Mouse (Mus musculus): Measurements from ENCODE around the gene Ltc4s. TPM values are rescaled to one million over a fixed set of nuclear protein-coding genes. Genes with fewer than 3 reads are reported as not detected.

The Ltc4s gene
- polyA plus RNA-seq, 2 experiments from 2014 or later: not detected

DNA sequence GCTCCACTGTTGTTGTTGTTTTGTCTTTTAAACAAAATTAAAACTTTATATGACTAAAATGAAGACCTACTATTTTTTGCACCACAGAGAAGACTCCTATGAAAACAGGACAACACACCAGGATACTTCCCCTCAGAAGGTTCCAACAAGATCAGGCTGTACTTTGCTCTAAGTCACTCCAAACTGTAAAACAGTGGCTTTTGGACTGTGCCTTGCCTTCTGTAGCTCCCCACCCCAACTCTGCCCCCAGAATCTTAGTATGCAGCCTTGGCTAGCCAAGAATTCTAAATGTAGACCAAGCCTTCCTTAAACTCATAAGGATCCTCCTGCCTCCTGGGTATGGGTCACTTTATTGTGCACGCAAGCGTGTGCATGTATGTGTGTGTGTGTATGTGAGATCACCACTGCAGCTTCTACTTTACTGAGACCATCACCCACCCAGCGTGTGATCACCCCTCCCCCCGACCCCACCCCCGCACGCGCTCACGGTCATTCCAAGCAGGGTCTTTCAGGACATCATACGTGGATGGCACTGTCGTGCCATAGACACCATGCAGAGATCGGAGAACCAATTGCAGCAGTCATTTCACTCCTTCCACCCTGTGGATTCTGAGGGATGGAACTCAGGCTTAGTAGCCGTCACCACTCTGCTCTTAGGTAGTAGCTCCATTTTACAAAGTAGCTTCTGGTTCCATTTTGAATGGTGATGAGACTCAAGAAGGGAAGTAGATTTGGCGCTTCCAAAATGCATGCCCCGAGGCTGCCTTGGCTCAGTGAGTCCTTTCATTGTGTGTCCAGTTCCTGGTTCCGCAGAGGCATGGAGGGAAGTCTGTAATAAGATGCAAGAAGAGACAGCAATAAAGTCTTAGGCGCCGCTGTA, 14.4 kb downstream of the Ltc4s start:
- ATAC-seq: peak; percentile 19

DNA sequence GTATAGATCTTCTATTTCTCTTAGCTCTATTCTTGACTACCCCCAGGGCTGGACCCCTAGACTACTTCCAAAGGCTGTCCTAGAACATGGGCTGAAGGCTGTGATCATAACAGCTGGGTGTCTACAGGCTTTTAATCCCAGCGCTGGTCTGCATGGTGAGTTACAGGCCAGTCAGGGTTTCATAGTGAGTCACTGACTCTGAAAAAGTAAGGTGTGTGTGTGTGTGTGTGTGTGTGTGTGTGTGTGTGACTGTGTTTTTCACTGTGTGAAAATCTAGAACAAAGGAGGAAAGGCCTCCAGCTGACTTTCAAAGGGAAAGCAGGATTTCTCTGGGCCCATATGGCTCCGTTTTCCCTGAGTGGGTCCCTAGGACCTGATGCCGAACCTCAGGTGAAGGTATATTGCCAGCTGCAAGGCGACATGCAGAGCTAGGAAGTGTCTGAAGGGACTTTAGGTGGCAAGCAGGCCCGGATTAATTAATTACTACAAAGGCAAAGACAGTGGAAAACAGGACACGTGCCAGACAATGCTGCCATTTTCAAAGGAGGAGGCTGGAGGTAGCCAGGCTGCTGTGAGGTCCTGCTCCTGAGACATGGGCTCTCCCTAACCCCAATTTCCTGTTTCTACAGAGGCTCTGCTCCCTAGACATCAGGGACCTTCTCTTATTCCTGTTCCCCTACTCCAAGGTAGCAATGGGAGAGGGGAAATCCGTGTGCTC, 15.7 kb downstream of the Ltc4s start:
- no peak for ATAC-seq

DNA sequence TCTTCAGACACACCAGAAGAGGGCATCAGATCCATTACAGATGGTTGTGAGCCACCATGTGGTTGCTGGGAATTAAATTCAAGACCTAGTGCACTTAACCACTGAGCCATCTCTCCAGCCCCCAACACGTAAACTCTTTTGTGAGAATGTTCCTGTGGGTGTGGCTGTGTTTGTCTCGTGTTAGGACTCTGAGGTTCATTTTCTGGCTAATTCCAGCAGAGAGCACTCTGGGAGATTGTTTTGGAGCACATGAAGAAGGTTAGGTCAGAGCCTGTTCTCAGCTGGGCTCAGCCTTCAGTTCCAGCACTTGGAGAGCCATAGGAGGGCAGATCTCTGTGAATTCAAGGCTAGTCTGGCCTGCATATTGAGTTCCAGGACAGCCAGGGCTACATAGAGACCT, 18.6 kb downstream of the Ltc4s start:
- ATAC-seq: no peak

DNA sequence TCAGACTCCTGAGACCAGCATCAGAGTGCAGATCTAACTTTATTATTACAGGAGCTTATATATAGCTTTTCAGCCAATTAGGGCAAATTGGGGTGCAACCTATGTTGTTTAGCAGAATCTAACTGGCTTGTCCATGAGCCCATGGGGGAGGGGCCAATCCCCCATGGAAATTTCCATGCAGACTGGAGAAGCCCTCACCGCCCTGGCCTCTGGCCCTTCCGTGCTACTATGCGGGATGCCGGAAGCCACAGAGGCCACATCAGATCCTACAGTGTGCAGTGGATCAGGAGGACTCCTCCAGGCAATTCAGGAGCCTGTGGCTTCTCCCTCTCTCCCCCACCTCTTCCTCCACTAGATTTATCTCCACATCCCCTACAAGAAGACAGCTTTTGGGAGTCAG, 20.6 kb downstream of the Ltc4s start:
- no peak for ATAC-seq

DNA sequence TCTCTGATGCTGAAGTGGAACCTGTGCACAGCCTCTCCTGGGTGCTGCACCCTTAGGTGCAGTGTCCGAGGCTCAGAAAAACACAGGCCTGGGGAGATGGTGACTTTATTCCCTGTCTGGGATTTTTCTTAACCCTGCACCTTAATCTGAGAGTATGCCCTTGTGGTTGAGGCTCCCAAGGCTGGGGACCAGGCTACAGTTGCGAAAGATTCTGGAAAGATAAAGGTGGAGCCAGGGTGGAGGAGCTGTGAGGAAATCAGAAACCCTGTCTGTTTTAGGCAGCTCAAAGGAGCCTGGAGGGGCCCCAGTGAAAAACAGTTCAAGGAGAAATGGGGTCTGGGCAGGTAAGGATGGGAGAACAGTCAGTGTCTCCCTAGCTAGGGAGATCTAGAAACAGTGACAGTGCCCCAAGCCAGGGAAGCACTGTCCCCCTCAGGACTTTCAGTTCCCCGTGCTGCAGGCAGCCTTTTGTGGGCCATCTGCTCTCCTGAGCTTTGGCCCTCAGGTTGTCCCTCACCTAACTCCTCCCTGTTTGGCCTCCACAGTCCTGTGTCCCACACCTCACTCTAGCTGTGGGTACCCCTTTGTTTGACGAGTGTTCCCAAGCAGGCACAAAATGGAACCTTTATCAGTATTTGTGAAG, 21.6 kb downstream of the Ltc4s start:
- ATAC-seq: no peak

DNA sequence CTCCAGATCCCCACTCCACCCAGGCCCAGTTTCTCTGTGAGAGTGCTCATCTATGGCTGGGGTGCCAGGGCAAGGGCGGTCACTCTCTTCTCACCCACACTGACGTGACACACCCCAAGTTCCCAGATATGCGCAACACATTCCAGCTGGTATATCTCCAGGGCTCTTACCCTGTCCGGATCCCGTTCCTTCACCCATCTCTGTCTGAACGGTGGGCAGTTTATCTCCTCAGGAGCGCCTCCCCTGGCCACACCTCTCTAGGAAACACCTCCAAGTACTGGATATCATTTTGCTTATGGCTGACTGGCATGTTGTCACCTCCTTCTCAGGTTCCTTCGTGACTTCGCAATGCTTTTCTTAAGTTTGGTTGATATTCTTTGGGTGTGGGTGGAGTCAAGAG, 22.8 kb downstream of the Ltc4s start:
- no peak for ATAC-seq

DNA sequence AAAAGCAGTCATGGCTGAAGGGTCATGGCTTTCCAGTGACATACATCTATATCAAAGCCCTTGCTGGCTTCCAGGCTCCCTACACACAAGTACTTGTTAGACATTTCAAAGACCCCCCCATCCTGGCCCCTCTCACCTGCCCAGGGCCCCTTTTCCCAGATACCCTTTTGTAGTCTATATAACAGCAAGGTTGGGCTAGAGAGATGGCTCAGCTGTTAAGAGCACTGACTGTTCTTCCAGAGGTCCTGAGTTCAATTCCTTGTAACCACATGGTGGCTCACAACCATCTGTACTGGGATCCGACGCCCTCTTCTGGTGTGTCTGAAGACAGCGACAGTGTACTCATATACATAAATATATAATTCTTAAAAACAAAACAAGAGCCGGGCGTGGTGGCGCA, 23.8 kb downstream of the Ltc4s start:
- no peak for ATAC-seq

DNA sequence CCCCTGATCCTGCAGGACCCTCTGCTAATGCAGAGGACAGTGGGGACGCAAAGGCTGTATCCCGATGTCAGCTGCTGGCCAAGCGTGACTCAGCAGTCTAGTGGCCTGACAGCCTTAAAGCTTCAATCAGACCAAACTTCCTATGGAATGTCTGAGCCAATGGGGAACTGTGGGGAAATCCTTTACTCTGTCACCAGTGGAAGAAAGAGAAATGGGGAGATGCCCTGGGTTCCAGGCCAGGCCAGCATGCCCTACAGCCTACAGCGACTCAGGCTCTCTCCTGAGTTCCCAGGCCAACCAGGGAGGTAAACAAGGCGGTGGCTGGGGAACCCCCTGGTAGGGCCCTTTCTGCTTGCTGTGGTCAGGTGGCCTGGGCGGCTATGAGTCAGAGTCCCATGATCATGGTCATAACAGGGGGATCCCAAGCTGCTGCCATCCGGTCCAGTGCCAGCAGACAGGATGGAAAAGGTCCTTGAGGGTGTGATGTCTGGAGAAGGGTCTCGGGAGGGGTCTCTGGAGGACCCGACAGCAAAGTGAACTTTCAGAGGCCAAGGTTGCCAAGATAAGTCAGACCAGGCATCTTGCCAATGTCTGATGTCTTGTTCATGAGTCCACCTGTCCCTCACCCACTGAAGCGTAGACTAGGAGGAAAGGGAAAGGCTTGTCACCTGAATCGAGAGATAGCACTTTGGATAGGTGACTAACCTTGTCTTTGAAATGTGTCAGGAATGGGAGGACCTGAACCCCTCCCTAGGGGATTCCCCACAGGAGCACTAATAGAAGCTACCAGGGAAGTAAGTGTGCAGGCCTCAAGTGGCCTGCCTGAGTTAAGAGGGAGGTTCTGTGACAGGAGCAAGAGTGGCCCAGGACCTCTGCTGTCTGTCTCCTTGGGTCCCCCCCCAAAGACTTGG, 25.3 kb downstream of the Ltc4s start:
- ATAC-seq: peak; percentile 4

DNA sequence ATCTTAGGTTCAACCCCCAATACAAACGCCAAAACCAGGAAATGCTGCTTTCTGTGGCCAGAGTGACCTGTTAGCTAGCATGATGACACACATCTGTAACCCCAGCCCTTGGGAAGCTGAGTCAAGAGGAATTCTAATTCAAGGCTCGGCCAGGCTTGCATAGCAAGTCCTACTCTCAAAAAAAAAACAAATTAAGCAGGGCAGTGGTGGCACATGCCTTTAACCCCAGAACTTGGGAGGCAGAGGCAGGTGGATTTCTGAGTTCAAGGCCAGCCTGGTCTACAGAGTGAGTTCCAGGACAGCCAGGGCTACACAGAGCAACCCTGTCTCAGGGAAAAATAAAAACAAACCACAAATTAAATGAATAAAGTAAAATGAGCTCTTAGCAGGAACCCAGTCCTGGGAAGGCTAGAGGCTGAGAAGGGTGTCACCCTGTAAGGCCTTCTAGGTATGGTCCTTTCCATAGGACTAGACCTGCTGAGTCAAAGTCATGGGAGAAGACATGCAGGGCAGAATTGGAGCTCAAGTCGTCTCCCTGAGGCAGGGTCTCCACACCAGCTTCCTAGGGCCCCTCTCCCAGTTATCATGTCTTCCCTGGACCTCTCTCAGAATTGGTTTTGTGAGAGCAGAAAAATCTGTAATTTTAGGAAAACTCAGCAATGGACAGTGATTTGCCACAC, 26.2 kb downstream of the Ltc4s start:
- ATAC-seq: no peak

DNA sequence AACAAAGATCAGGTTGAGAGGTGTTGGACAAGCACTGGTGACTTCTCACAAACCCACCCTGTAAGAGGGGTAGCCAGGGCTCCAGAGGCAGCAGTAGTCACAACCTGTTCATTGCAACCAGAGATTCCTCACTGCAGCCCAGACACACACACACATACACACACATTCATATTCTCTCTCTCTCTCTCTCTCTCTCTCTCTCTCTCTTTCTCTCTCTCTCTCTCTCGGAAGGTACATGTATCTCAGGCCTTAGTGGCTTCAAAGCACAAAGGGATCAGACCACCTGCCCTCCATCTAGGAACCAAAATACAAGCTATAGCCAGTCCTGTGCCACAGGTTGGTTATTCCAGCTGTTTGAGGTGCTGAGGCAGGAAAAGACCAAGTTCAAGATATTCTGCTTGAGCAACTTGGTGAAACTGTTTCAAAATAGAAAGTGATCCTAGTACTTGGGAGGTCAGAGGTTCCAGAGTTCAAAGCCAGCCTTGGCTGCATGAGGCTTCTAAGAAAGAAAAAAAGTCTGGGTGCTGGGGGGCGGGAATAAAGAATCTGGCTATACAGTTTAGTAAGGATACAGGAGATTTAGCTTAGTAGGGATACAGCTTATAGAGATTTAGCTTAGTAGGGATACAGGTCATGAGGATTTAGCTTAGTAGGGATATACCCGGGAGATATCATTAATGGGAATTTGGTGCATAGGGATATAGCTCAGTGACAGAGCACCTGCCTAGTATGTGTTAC, 26.9 kb downstream of the Ltc4s start:
- ATAC-seq: no peak

DNA sequence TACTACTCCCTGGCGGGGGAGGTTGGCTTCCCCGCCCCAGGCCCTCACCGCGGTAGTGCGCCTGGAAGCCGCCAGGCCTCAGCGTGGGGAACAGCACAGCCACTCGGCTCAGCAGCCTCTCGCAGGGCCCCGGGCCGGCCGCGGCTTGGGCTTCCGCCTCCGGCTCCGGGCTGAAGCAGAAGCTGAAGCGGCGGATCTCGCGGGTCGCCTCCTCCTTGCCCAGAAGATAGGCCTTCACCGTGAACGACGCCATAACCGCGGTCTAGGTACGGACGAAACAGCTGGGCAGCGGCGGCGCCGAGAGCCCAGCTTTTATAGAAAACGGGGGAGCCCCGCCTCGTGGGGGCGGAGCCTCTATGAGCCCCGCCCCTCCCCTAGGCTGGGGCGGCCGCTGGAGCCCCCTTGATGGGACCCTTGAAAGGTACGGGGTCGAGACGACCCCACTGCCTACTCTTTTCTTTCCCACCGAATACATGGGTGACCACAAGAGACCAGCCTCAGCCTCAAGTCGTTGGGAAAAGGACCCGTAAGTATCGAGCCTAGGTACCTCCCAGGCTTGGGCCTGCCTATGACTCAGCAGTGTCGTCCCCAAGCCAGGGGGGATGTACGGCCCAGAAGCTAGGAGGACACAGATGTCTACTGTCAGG, 27.8 kb downstream of the Ltc4s start, which contains the start of the genes Sqstm1 and Mgat4b:
TSS of gene Sqstm1 (minus strand) at position 323 of the 647 bp plus-strand sequence.
TSS of gene Mgat4b (plus strand) at position 386 of the 647 bp plus-strand sequence.
- peak; percentile 61 for ATAC-seq

DNA sequence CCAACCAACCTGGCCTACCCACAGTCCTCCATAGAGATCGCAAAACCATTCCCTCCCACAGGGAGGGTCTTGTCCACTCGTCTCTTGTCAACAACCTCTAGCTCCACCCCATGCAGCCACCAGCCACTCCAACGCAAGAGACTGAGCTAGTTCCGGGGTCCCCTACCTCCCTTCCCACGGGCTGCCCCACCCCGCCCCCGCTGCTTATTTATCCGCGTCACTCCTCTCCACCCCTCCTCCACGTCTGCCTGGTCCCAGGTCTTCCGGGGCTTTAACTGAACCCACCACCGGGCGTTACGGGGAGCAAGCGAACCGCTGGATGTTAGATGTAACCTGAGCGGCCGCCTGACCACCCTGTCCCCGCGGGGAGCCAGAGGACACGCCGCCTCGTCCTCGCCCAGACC, 28.3 kb downstream of the Ltc4s start:
- ATAC-seq: peak; percentile 82

DNA sequence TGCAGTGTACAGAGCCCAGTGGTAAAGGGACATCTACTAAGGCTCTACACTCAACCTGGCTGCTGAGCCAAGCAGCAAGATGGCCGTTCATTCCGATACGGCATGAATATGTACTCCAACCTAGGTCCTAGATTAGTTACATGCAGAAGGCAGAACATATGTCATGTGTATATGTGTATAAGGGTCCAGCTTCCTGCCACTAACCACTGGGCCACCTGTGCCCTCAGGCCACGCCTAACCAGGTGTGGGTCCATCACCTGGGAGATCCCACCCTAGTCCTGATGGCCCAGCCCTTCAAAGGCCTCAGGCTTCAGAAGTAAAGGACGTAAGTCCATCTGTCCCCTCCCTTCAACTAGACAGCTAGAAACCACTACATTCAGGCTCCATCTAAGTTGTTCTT, 30.4 kb downstream of the Ltc4s start:
- ATAC-seq: no peak

DNA sequence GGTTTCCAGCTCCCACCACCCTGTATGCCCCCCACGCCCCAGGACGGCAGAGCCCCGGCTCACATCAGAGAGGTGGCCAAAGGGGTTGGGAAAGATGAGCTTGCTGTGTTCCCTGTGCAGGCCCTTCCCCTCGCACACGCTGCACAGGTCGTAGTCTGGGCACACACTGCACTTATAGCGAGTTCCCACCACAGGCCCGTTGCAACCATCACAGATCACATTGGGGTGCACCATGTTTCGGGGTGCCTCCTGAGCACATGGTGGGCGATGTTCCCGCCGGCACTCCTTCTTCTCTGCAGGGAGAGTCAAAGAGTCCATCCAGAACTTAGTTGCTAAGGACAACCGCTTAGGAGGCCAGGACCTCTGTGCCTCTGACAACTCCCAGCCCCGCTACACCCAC, 31.1 kb downstream of the Ltc4s start:
- no peak for ATAC-seq

DNA sequence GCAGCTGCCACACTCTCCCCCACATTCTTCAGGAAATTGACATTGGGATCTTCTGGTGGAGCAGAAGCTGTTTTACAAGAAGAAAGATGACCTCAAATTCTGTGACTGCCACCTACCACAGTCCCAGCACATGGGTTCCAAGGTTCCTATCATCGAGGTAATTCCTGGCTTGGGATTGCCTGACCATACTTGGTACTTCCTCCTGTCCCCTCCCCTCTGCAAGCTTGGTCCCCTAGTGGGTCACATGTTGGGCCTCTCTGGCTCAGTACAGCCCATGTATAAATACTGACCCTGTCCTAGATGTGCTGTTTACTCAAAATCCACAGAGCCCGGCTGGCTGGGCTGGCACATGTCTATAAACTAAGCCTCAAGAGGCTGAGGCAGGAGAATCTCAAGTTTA, 32.4 kb downstream of the Ltc4s start:
- ATAC-seq: no peak

DNA sequence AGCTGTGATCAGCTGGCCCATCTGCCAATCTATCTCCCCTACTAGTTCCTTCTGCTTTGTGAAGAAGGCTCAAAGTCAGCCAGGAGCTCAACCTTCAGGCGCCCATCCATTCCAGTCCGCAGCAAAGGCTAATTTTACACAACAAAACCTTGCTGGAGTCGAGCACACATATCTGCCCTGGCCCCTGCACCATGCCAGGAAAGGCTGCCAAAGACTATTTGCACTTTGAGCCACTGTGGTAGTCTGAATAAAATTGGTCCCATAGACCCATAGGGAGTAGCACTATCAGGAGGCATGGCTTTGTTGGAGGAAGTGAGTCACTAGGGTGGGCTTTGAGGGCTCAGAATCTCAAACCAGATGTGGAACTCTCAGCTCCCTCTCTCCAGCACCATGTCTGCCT, 33.0 kb downstream of the Ltc4s start:
- no peak for ATAC-seq

DNA sequence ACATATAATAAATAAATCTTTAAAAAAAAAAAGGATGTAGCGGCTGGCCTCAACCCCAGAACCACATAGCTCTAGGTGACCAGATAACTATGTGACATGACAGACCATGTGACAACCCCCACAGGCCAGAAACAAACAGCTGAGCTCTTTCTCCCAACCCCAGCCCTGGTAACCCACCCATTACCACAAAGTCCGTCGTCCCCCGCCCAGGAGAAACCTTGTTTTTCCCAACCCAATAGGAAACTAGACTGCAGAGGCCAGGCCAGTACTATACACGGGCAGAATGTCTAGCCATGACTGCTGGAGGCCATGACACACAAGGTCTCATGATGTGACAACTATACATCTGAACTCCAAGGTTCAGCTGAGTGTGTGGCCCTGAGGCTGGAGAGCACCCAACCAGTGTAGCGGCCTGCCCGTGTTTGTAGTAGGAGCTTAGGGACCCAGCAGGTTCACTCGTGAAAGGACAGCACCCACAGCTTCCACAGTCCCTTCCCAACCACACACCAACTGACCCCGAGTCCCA, 35.1 kb downstream of the Ltc4s start:
- no peak for ATAC-seq

DNA sequence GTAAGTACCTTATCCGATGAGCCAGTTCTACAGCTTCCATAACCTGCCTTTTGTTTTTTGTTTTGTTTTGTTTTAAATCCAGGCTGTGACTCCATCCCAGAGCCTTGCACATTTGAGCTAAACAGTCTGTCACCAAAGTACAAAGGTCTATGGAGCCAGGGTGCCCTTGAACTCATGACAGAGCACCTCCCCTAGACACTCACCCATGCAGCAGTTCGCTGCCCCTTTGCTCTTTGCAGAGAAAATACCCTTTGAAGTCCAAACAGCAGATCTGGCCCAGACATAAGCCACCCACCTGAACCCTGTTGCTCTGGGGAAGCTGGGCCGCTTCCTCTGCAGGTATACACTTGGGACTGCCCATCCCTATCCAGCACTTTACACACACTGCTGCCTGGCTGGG, 36.8 kb downstream of the Ltc4s start:
- ATAC-seq: no peak

DNA sequence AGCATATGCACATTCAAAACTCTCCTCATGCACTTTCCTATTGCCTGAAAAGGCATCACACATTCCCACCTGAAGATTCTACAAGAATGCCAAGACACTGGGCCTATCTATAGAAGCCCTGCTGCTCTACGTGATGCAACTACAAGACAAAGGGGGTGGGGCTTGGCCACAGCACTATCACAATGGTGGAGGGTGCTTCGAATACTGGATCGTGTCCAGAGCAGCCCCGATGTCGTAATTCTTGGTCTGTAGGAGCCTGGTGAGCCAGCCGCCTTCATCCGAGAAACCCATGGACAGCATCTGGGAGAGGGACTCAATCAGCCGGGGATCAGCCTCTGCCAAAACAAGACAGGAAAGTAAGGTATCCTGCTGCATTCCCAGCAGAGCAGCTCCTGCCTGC, 37.8 kb downstream of the Ltc4s start:
- ATAC-seq: no peak

DNA sequence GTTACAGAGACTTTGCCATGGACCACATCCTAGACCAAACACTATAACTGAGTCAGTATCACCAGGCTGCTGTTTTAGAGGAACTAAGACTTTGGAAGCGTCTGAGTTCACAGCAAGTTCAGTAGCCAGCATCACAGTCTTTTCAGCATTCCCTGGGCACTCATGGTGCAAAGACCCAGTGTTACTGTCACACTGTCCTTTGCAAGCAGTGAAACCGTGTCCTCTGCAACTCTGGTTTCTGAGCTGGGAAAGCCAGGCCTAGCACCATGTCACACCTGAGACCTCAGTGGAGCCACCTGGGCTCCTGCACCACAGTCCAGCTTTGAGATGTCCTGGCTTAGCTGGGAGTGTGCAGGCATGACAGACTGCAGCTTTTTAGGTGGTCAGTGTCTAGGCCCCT, 39.5 kb downstream of the Ltc4s start:
- no peak for ATAC-seq

All from CD4-positive, CD25-positive, alpha-beta regulatory T cell, adult 4 months (primary cell).